Mouse (Mus musculus) C2C12 (cell line): ENCODE data around the gene Cftr.

ENCODE experiments used
- CTCF ChIP-seq: IDR thresholded peaks from one replicate; pipeline ENCODE4 v1.5.1; 2011; ENCODE audit not compliant: control insufficient read depth, insufficient read depth, insufficient read length
- MAX ChIP-seq: IDR thresholded peaks from one replicate; pipeline ENCODE4 v1.6.1; 2011; ENCODE audit warnings: mild to moderate bottlenecking, control low read depth
- MYOD1 ChIP-seq: IDR thresholded peaks from one replicate; pipeline ENCODE4 v1.6.1; 2011; ENCODE audit warnings: low read depth; ENCODE audit not compliant: control insufficient read depth, insufficient read length
- MYOG ChIP-seq: IDR thresholded peaks from one replicate; pipeline ENCODE4 v1.6.1; 2011; ENCODE audit not compliant: control insufficient read depth, insufficient read length; ENCODE audit errors: extremely low read depth

DNA sequence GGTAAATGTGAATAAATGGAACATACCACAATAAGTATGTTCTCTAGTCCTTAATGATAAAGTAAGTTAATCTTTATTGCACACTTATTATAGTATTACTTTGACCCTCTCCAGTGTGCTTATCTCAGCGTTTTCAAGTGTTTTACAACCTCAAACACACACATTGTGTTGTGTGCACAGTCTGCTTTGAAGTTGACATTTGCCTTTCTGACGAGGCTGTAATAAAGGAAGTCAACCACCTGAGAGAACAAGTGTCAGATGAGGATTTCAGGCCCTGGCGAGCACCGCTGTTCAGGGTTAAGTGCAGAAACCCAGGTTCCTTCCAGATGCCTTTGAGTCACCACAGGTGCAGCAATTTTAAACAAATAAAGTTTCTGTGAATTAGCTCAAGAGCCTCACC lies 78.0 kb downstream of the Cftr start:
- TF ChIP-seq CTCF: no peak
- TF ChIP-seq MYOD1: no peak
- TF ChIP-seq MYOG: no peak
- no peak for TF ChIP-seq MAX
